Mouse (Mus musculus) layer of hippocampus, adult 2 months (tissue): ENCODE data around the gene Ywhae. TPM values are rescaled to one million over a fixed set of nuclear protein-coding genes. Genes with fewer than 3 reads are reported as not detected.
"Not testable (repeated sequence)": the region's sequence is repeated elsewhere in the genome, so short reads cannot be mapped to it uniquely, and the experiment has no call there.

Source experiments
- DNase-seq, 2 experiments: peaks; one replicate each; pipeline ENCODE4 v3.0.0; 2022; ENCODE audit warnings: low spot score in 2 of 2
- H3K27ac ChIP-seq: fragments of 200-600 bp; 2 replicates; pipeline ENCODE4 v1.8.1; 2022
- H3K4me3 ChIP-seq: fragments of 200-600 bp; 2 replicates; pipeline ENCODE4 v1.8.1; 2022; ENCODE audit warnings: mild to moderate bottlenecking
- CTCF ChIP-seq: fragments of 200-600 bp; conservative IDR thresholded peaks from 2 replicates; pipeline ENCODE4 v1.8.1; 2022; ENCODE audit warnings: antibody characterized with exemption, mild to moderate bottlenecking, moderate library complexity
- total RNA-seq, 2 experiments: library from RNA; stranded (reverse); gene quantifications; 2 replicates each; pipeline ENCODE4 v1.2.3; 2021

Gene Ywhae
- total RNA-seq, 2 experiments from 2014 or later = 1,140 to 1,236 TPM

DNA sequence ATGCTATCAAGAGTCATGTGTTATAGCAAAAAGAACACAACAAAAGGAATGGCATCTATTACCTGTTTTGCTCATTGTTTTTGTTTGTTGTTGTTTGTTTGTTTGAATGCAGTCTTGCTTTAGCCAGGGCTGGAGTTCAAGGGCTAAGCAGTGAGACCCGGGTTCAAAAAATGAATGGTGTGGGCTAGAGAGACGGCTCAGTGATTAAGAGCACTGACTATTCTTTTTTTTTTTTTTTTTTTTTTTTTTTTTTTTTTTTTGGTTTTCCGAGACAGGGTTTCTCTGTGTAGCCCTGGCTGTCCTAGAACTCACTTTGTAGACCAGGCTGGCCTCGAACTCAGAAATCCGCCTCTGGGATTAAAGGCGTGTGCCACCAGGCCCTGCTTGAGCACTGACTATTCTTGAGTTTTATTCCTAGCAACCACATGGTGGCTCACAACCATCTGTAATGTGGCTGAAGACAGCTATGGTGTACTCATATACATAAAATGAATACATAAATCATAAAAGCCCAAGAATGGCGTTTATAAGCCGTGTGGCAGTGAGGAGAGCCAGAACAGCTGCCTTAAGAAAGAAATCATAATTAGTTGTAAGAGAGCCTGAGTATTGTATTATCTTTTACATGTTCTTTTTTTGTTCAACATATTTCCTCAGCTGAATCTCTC is 15.9 kb upstream of the Ywhae start:
- TF ChIP-seq CTCF = peak; percentile 31
- H3K27ac ChIP-seq = no peak overlapping the region
- DNase-seq = no peak
- H3K4me3 ChIP-seq = no peak overlapping the region

DNA sequence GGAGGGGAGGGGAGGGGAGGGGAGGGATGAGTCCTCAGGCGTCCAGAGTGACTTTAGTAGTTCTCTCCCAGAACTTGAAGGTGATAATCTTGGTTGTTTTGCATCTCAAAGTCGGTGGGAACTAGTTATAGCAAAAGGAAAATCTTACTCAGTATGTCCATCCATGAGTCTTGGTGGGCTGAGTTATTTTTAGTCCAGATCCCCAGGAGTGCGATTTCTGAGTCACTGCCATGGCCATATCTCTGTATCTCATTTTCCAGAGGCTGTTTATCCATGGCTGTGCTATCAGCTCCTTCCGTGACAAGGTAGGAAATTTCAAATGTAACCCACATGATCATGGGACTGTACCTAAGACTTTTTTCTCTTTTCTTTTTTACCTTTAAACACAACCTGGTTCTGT is 10.3 kb upstream of the Ywhae start:
- no peak for DNase-seq
- Histone ChIP-seq H3K4me3 (no peak overlapping the region), H3K27ac (no peak overlapping the region)
- no peak for TF ChIP-seq CTCF

DNA sequence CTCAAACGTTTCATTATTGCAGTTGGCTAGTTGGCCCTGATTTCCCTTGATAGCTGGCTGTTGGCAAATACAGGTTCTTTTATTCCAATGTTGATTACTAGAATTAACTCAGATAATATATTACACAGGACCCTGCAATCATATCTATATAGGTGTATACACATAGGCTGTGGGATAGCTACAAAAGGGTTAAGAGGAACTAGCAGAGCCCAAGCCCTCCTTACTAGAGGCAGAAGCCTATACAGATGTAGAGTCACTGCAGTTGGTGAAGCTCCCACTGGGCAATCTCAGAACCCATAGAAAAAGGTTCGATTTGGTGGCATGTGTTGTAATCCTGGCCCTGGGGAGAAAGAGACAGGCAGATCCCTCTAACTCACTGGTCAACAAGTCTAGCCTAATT is 5.5 kb upstream of the Ywhae start:
- no peak overlapping the region for H3K4me3 ChIP-seq
- H3K27ac ChIP-seq = no peak overlapping the region
- DNase-seq = no peak
- TF ChIP-seq CTCF = no peak

DNA sequence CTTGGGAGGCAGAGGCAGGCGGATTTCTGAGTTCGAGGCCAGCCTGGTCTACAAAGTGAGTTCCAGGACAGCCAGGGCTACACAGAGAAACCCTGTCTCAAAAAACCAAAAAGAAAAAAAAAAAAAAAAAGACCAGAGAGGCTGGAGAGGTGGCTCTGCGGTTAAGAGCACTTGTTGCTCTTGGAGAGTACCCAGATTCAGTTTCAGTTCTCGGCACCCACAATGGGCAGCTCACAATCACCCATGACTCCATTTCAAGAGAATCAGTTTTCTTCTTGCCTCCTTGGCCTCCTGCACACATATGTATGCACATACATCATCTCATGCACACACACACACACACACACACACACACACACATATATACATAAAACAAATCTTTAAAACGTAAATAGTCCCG is 5.0 kb upstream of the Ywhae start:
- not testable (repeated sequence) for H3K4me3 ChIP-seq, DNase-seq, H3K27ac ChIP-seq

DNA sequence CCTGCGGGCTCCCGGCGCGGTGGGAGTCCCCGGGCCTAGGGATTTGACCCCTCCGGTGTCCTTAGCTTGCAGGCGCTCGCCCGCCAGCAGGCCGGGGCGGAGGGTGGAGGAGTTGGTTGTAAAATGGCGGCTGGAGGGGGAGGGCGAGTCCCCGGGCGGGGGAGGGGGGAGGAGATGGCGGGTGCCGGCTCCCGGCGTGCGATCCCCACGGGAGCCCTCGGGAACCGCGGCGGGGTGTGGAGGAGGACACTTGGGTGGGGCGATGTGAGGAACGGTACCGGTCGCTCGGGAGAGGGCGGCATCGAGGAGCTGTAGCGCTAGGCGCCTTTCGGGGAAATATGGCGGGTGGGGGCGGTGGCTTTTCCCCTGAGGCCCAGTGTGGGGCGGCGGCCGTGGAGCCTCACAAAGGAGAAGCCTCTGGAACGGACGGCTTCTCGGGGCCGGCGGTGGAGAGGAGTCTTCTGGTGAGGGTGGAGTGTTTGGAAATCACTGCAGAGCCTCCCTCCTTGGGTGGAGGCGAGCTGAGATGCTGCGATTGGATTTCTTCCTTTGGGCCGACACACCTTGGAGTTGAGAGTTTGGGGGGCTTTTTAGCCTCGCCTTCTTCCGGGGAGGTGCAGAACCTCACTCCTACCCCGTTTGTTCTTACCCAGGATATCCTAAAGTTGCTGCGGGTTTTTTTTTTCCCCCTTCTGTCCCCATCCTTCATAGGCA is 715 bp downstream of the Ywhae start:
- H3K4me3 ChIP-seq = peak overlapping the region; percentile 71
- peak; percentile 46 to 60 for DNase-seq
- peak overlapping the region; percentile 100 for H3K27ac ChIP-seq
- TF ChIP-seq CTCF = no peak; the same call in 1 of the 2 replicates

DNA sequence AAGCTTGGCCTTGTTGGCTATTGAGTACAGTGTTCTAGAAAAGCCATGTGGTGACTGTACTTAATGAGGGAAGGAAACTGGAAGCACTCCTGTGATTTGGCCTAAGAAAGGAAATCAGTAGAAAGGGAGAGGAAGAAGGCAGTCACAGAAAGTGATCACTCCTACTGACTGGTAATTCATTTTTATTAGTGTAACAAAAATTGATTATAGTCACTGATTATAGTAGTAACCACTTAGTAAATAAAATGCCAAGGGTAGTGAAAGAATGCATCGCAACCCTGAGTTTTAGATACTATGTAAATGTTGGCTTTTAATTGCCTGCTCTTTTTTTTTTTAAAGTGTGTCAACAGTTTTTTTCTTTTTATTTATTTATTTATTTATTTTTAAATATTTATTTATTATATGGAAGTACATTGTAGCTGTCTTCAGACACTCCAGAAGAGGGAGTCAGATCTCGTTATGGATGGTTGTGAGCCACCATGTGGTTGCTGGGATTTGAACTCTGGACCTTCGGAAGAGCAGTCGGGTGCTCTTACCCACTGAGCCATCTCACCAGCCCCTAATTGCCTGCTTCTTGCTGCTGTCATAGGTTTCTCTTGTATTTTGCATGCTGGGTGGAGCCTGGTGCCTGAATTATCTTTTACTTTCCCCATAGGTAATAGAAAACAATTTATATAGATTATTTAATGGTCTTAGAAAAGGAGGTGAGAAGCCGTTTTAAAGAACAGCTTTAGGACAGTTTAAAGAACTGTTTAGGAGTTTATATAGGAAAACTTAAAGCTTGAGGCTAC is 3.0 kb downstream of the Ywhae start:
- Histone ChIP-seq H3K27ac (no peak overlapping the region), H3K4me3 (peak overlapping the region; percentile 0; the same call in 1 of the 2 replicates)
- no peak for DNase-seq
- TF ChIP-seq CTCF = no peak

DNA sequence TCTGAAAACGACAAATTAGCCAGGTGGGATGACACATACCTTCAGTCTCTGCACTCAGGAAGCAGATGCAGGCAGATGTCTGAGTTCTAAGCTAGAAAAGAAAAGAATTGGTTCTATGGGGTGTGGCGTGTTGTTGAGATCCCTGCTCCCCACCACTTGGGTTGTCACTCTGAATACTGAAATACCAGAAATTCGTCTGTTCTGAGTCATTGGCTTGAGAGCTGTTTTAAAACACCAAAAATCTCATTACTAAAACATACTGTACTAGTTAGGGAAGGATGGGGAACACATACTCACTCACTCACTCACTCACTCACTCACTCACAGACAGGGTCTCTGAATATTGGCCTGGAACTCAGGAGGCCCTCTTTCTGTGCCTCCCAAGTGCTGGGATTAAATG is 4.3 kb downstream of the Ywhae start:
- H3K4me3 ChIP-seq = no peak overlapping the region; the same call in 1 of the 2 replicates
- TF ChIP-seq CTCF = no peak
- no peak for DNase-seq

DNA sequence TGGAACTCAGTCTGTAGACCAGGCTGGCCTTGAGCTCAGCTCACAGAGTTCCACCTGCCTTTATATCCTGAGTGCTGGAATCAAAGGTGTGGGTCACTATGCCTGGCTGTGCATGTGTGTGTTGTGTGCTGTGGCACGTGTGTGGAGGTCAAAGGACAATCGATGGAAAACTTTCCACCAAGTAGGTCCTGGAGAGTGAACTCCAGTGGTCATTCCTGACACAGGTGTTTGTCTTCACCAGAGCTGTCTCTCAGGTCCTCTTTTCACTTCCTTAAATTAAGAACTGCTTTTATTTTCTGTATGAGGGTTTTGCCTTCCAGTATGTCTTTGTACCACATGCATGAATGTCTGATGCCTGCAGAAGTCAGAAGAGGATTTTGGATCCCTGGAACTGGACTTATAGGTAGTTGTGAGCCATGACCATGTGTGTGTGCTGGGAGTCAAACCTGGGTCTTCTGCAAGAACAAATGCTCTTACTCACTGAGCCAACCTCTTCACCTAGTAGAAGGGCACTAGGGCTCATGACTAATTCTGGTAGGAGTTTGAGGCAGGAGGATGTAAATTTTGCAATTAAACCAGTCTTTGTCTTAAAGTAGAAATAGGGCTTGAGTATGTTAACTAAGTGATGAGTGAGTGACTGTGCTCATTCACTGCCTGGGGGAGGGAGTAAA is 5.3 kb downstream of the Ywhae start:
- TF ChIP-seq CTCF = no peak
- no peak for DNase-seq
- Histone ChIP-seq H3K27ac (no peak overlapping the region), H3K4me3 (no peak overlapping the region)

More for the DNA sequence above, 4.3 kb downstream of the Ywhae start:
- no peak overlapping the region for H3K27ac ChIP-seq

DNA sequence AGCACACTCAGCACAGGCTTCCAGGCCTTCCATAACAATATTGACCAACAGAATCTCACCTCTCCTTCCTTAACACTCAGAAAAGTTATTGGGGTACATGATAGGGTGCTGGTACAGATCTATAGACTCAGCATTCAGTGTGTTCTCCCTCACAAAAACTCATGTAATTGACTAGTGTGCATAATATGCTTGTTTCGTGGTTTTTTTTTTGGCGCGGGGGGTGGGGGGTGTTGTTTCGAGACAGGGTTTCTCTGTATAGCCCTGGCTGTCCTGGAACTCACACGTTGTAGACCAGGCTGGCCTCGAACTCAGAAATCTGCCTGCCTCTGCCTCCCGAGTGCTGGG is 5.8 kb downstream of the Ywhae start:
- no peak for DNase-seq
- TF ChIP-seq CTCF = no peak
- no peak overlapping the region for H3K4me3 ChIP-seq
- no peak overlapping the region for H3K27ac ChIP-seq

DNA sequence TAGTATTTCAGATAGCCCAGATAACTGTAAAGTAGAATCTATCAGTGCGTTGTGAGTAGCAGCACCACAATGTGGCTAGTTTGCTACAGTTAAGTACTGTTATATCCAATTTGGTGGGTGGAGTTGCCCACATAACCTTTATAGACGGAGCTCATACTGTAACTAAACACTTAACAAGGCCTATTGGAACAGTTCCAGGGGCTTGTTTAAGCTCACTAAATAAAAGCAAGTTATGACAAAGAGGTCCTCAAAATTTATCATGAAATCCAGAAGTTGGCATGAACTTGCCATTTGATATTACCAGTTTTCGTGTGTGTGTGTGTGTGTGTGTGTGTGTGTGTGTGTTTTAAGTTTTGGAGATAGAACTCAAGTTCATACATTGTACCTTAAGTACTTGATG is 7.5 kb downstream of the Ywhae start:
- Histone ChIP-seq H3K4me3 (no peak overlapping the region), H3K27ac (no peak overlapping the region)
- DNase-seq = no peak
- TF ChIP-seq CTCF = no peak

DNA sequence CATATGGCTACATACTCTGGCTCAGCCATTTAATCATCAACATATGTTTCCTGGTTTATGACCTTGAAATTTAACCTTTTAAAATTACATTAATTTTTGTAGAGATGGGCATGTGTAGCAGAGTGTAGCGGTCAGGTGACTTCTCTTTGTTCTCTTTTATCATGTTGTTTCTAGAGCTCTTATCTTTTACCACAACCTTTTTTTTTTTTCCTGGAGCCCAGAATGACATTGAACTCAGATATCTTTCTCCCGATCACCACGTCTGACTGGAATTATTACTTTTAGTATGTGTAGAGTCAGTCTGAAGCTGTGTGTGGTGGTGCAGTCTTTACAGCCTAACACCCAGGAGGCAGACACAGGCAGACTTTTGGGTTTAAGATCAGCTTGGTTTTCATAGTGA is 8.9 kb downstream of the Ywhae start:
- no peak overlapping the region for H3K27ac ChIP-seq
- no peak for TF ChIP-seq CTCF
- DNase-seq = no peak
- no peak overlapping the region for H3K4me3 ChIP-seq

DNA sequence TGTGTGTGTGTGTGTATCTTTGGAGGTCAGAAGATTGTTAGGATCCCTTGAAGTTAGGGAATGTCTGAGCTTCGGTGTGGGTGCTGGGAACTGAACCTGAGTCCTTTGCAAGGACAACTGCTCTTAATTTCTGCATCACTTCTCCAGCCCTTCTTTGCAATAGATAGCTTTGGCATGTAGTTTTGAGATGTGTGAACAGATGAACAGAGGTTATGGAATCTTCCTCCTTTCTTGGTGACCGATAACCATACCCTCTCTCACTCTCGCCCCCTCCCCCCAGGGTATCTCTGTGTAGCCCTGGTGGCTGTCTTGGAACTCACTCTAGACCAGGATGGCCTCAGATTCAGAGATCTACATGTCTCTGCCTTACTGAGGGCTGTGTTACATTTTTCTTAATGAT is 12.1 kb downstream of the Ywhae start:
- DNase-seq = no peak
- H3K27ac ChIP-seq = no peak overlapping the region
- TF ChIP-seq CTCF = no peak
- H3K4me3 ChIP-seq = no peak overlapping the region

DNA sequence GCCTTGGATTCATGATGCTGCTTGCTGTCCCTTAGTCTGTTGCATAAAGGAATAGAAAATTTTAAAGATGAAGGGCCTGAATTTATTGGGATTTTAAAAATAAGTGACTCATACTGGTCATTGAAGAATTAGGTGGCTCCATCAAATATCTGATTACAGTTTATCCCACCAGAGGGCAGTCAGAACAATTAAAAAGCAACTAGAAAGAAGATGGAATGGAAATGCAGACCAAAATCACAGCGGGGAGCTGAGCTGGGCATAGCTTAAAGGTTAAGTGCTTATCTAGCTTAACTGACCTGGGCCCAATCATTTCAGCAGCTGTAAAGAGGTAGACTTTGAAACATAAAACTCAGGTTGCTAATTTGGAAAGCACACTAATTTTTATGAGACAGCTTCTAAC is 17.9 kb downstream of the Ywhae start:
- TF ChIP-seq CTCF = peak; percentile 64
- no peak overlapping the region for H3K4me3 ChIP-seq
- no peak overlapping the region; the same call in 1 of the 2 replicates for H3K27ac ChIP-seq
- no peak for DNase-seq
